Mouse (Mus musculus): ENCODE measurements around the gene Srrm1. TPM values are rescaled to one million over a fixed set of nuclear protein-coding genes. Genes with fewer than 3 reads are reported as not detected.

The Srrm1 gene
- polyA plus RNA-seq, 2 experiments = 176 to 197 TPM

- Histone ChIP-seq H3K4me1 (ENCODE audit: control insufficient read depth, insufficient read depth, low read length) (no peaks in the 10 kb centered on the region), H3K27ac (replicated peaks; ENCODE audit: low read depth, low read length) (no peak overlapping the region), H3K4me2 (replicated peaks; ENCODE audit: low read depth, low read length, severe bottlenecking) (no peak overlapping the region), H3K27me3 (ENCODE audit: control insufficient read depth, insufficient read depth, low read length) (no peaks in the 10 kb centered on the region), H3K9ac (ENCODE audit: low read depth, low read length, severe bottlenecking) (no peak overlapping the region), H3K4me3 (replicated peaks; ENCODE audit: low read length) (no peak overlapping the region), H3K36me3 (ENCODE audit: control insufficient read depth, insufficient read depth, low read length) (peaks cover 97% of the 10 kb centered on the region), H3K9me3 (ENCODE audit: control insufficient read depth, low read length) (no peaks in the 10 kb centered on the region)
- TF ChIP-seq POLR2A (IDR thresholded peaks at IDR 0.05; ENCODE audit: borderline replicate concordance, extremely low read depth, insufficient read depth, insufficient read length) = no peak
- DNase-seq (ENCODE audit: low spot score) (no peak), ATAC-seq (ENCODE audit: low FRiP score, low read depth) (no peak)
- WGBS = 85% methylated on average over 3 of the region's 3 CpGs
Observed at GRCm38 (mm10) chr4:135336023-135336357, 17.1 kb downstream of the Srrm1 start.

- Histone ChIP-seq H3K9ac (ENCODE audit: low read depth, low read length, severe bottlenecking) (no peak overlapping the region), H3K4me1 (ENCODE audit: control insufficient read depth, insufficient read depth, low read length) (no peaks in the 10 kb centered on the region), H3K4me3 (replicated peaks; ENCODE audit: low read length) (no peak overlapping the region), H3K27me3 (ENCODE audit: control insufficient read depth, insufficient read depth, low read length) (no peaks in the 10 kb centered on the region), H3K9me3 (ENCODE audit: control insufficient read depth, low read length) (no peaks in the 10 kb centered on the region), H3K36me3 (ENCODE audit: control insufficient read depth, insufficient read depth, low read length) (peaks cover 97% of the 10 kb centered on the region), H3K27ac (replicated peaks; ENCODE audit: low read depth, low read length) (no peak overlapping the region), H3K4me2 (replicated peaks; ENCODE audit: low read depth, low read length, severe bottlenecking) (no peak overlapping the region)
- 92% methylated on average over 9 of the region's 9 CpGs for WGBS
- DNase-seq (ENCODE audit: low spot score) (no peak), ATAC-seq (ENCODE audit: low FRiP score, low read depth) (no peak)
- TF ChIP-seq POLR2A (IDR thresholded peaks at IDR 0.05; ENCODE audit: borderline replicate concordance, extremely low read depth, insufficient read depth, insufficient read length) = no peak
Observed at GRCm38 (mm10) chr4:135335327-135336022, 17.6 kb downstream of the Srrm1 start.

GRCm38 (mm10) chr4:135326469-135326868, 26.7 kb downstream of the Srrm1 start:
- no peak for DNase-seq (ENCODE audit: low spot score)
- Histone ChIP-seq H3K9me3 (ENCODE audit: control insufficient read depth, low read length) (no peaks in the 10 kb centered on the region), H3K4me1 (ENCODE audit: control insufficient read depth, insufficient read depth, low read length) (no peaks in the 10 kb centered on the region), H3K27me3 (ENCODE audit: control insufficient read depth, insufficient read depth, low read length) (no peaks in the 10 kb centered on the region), H3K9ac (ENCODE audit: low read depth, low read length, severe bottlenecking) (no peak overlapping the region), H3K4me2 (replicated peaks; ENCODE audit: low read depth, low read length, severe bottlenecking) (no peak overlapping the region), H3K36me3 (ENCODE audit: control insufficient read depth, insufficient read depth, low read length) (peaks cover 97% of the 10 kb centered on the region), H3K27ac (replicated peaks; ENCODE audit: low read depth, low read length) (no peak overlapping the region), H3K4me3 (replicated peaks; ENCODE audit: low read length) (no peak overlapping the region)
- ATAC-seq (ENCODE audit: low FRiP score, low read depth) = no peak
- WGBS = 91% methylated on average over 3 of the region's 3 CpGs
- TF ChIP-seq POLR2A (IDR thresholded peaks at IDR 0.05; ENCODE audit: borderline replicate concordance, extremely low read depth, insufficient read depth, insufficient read length) = no peak

GRCm38 (mm10) chr4:135326046-135326445, 27.1 kb downstream of the Srrm1 start:
- Histone ChIP-seq H3K4me1 (ENCODE audit: control insufficient read depth, insufficient read depth, low read length) (no peaks in the 10 kb centered on the region), H3K36me3 (ENCODE audit: control insufficient read depth, insufficient read depth, low read length) (peaks cover 97% of the 10 kb centered on the region), H3K27ac (replicated peaks; ENCODE audit: low read depth, low read length) (no peak overlapping the region), H3K27me3 (ENCODE audit: control insufficient read depth, insufficient read depth, low read length) (no peaks in the 10 kb centered on the region), H3K4me2 (replicated peaks; ENCODE audit: low read depth, low read length, severe bottlenecking) (no peak overlapping the region), H3K9ac (ENCODE audit: low read depth, low read length, severe bottlenecking) (no peak overlapping the region), H3K9me3 (ENCODE audit: control insufficient read depth, low read length) (no peaks in the 10 kb centered on the region), H3K4me3 (replicated peaks; ENCODE audit: low read length) (no peak overlapping the region)
- TF ChIP-seq POLR2A (IDR thresholded peaks at IDR 0.05; ENCODE audit: borderline replicate concordance, extremely low read depth, insufficient read depth, insufficient read length) = no peak
- DNase-seq (ENCODE audit: low spot score) (no peak), ATAC-seq (ENCODE audit: low FRiP score, low read depth) (no peak)

- 78% methylated on average over 8 of the region's 8 CpGs for WGBS
- DNase-seq (ENCODE audit: low spot score) = no peak
- Histone ChIP-seq H3K27me3 (ENCODE audit: control insufficient read depth, insufficient read depth, low read length) (no peaks in the 10 kb centered on the region), H3K27ac (replicated peaks; ENCODE audit: low read depth, low read length) (no peak overlapping the region), H3K4me1 (ENCODE audit: control insufficient read depth, insufficient read depth, low read length) (no peaks in the 10 kb centered on the region), H3K9me3 (ENCODE audit: control insufficient read depth, low read length) (no peaks in the 10 kb centered on the region), H3K4me3 (replicated peaks; ENCODE audit: low read length) (no peak overlapping the region), H3K36me3 (ENCODE audit: control insufficient read depth, insufficient read depth, low read length) (peaks cover 98% of the 10 kb centered on the region), H3K9ac (ENCODE audit: low read depth, low read length, severe bottlenecking) (no peak overlapping the region), H3K4me2 (replicated peaks; ENCODE audit: low read depth, low read length, severe bottlenecking) (no peak overlapping the region)
- ATAC-seq (ENCODE audit: low FRiP score, low read depth) = no peak
- TF ChIP-seq POLR2A (IDR thresholded peaks at IDR 0.05; ENCODE audit: borderline replicate concordance, extremely low read depth, insufficient read depth, insufficient read length) = no peak
Observed at GRCm38 (mm10) chr4:135323021-135323420, 30.1 kb downstream of the Srrm1 start.

Data from limb, embryonic 14.5 days (tissue).